Mouse (Mus musculus) spleen, postnatal 14 days (tissue): ENCODE data around the gene Cep170.

Experiments used
- DNase-seq, 2 experiments: peaks; one replicate each; pipeline ENCODE4 v3.0.0; 2021 to 2022; ENCODE audit warnings: low spot score in 2 of 2

Gene Cep170

DNA sequence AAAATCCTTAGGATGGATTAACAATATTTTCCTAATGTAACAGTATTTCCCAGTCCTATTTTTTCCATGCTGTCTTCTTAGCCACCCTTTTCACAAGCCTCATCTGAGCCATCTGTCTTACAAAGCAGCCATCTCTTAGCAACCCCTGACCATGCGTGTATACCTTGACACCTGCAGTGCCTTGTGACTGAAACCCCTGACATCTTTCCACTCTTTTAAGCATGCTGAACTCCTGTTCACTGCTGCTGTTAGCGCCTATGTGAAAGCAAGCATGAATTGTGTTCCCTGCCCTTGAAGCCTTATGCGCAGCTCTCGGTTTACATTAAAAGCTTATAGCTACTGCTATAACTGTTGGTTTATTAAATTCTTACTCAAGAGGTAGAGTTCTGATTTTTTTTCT lies 11.2 kb upstream of the Cep170 start:
- no peak for DNase-seq

DNA sequence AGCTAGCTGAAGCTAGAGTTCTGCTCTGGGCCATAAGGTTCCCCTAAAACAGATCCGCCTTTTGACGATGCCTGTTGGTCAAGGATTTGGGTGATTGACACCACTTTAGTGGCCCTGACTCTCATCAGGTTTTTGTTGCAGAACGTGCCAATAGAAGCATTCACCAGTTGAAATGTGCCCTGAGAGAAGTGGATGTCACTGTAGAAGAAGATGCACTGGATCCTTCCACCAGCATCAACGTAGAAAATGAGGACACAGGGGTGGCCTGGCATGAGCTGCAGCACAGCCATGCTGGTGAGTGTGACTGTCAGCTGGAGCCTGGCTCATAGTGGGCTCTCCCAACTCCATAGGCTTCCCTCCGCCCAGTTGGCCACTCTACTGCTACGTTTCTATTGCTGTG lies 10.7 kb upstream of the Cep170 start:
- no peak for DNase-seq

DNA sequence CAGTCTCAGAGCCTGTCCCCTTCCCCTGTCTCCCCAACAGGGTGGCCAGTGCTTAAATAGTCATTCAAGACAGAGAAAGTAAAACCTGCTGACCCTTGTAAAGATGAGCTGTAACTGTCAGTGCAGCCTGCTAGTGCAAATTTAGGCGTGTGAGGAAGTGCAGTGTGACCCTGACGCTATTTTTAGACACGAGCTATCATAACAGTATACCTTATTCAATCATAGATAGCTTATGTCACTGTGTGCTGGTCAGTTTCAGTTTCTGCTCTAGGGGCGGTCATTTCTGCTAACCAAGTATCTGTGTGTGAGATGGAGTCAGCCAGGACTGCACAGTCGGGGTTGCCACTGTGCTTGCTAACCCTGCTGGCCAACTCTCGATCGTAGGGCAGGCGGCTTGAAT lies 10.0 kb upstream of the Cep170 start:
- DNase-seq: no peak

DNA sequence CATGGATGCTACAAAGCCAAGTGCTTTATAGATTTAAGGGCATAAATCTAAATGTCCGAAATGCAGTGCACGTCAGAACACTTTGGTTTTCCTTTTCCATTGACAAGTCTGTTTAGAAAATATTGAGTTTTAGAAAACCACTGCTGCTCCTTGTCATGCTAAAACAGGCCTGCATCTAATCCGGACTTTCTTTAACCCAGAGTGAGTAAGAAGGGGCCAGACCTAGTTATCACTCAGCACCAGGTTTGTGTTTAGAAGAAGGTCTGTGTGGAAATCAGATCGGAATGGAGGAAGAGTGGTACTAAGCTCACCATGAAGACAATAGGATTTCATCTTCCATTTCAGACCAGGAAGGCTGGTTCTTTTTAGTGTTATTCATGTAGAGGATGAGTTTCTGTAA lies 9.1 kb upstream of the Cep170 start:
- no peak for DNase-seq

DNA sequence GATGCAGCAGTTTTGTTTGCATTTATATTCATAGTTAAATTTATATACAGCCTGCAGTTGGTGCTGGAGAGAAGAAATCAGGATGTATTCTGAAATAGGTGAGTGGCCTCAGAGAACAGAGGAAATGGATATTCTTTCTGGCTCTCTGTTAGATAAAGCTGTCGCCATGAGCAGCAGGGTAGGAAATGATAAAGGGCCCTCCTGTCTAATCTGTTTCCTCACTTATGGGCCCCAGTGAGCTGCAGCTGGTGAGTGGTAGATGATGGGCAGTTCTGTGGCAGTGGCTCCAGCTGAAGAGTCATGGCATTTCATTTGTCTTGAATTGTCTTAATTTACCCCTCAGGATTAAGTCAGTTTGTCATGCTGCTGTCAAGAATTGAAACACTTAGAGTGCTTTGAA lies 8.1 kb upstream of the Cep170 start:
- DNase-seq: no peak

DNA sequence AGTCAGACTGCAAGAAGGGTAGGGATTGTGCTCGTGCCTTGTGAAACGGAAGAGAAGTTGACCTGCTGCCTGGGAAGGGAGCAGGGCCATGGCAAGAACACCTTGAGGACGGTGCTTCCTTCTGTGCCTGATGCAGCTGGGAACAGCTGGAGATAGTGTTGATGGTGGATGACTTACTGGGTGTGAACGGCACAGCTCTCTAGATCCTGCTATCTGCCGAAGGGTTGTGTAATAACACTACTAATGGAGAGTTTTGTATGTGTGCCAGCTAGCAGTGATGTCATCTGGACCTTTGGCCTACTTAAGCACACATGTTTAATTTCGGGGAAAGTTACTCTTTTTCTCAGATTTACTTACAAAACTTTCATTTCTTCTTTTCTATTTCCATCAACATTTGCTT lies 4.9 kb upstream of the Cep170 start:
- no peak for DNase-seq

DNA sequence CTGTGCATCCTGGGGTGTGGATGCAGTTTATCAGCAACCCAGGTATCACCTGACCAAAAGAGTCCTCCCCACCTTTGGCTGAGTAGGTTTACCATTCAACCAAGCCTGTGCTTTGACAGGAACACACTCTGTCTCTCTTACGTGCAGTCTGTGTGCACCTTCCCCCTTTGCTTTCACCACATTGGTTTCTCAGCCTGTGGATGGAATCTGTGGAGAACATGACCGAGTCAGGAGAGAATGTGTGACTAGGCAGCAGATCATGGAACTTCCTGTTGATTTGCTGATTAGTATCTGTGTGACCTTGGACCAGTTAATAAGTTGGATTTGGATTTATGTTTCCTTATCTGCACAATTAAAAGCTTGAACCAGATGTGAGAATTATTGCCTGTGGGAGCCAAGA lies 4.3 kb upstream of the Cep170 start:
- DNase-seq: no peak

DNA sequence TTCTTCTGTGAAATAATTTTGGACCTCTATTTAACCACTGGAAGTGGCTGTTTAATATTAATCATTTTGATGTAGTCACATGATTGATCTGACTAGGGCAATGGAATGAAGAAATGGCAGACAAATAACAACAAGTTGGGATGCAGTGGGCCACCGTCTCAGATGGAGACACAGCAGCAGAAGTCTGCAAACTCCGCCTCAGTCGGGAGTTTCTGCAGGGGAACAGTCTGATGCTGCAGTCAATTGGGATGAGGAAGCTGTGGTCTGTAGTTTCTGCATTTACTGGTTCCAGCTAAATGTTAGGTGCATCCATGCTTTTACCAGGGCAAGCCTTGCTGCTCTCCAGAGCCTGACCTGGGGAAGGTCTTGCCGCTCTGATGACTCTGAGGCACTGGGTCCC lies 2.9 kb upstream of the Cep170 start:
- no peak for DNase-seq

DNA sequence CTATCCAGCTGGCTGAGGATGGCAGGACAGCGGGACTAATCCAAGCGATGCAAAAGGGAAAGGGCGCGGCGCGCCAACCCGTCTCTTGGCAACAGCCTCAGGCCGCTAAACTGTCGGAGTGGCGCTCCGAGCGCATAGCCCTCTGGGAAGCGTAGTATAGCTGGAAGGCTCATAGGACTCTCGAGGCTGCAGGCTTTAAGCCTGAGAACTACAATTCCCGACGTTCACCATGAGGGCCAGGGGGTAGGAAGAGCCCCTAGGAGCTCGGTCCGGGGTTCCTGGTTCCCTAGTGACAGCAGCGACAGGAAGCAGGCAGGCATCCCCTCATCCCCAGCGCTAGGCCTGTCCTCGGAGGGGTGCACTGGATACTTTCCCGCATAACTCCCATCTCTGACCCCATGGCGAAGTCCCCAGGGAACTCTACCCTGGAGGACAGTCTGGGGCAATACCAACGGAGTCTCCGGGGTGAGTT lies 760 bp upstream of the Cep170 start, which contains the start of gene Sdccag8:
Sdccag8 (plus strand) TSS at position 70 of the 472 bp plus-strand sequence.
- peak; percentile 76 to 87 for DNase-seq

DNA sequence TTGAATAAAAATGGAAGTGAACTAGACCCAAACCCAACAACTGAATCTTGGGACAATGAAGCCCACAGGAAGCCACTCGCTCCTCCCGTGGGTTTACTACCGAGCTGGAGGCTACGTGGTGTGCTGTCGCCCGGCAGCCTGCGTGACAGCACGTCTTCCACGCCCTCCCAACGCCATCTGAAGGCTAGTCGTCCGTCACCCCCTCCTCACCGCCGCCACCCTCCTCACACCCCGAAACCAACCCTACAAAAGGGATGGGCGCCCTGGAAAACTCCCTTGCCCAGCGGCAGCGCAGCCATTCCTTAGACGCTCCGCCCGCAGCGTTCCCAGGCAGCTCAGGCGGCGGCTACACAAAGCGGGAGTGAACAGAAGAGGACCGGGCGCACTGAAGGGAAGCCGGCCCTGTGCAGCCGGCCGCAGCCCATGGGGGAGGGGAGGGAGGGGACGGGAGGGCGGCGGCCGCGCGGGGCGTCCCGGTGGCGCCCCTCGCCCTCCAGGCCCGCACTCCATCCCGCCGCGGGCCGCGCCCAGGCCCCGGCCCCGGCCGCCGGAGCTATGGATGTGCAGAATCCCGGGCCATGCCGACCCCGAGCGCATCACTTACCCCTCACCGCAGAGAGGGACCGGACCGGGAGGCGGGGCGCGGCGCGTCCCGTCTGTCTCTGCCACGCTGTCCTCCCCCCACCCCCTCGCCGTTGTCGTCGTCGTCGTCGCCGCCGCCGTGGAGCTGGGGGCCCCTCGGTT lies 403 bp downstream of the Cep170 start:
- peak; percentile 33 to 47 for DNase-seq

DNA sequence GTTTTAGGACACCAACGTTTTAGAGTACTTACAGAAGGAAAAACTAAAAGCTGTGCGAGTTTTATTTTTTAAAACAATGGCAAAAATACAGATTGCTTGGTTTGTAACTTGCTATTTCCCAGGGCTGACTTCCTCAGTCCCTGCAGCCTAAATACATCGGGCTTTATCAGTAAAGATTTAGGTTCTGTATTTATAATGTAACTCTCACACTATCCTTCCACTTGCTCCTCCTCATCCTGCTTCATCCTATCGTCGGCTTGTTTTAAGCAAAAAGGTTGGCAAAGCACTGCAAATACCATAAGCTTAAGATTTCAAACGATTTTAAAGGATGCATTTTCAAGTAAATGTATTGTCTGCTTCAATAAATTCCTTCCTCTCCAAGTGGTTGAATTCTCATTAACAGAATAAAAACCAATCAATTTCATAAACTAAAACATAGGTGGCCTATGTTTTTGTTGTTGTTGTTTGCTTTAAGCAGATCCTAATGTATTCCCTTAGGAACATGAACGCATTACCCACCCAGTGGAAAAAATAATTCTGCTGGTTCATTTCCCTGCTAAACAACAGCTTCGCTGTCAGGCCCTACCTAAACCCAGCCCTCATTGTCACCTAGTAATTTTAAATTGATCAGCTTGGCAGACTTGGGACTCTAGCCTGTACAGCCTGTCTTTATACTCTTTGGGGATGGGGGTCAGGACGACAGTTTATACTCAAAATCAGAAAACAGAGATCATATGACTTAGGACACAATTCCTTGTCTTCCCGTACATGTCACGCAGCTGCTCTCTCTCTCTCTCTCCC lies 1.2 kb downstream of the Cep170 start:
- DNase-seq: no peak

DNA sequence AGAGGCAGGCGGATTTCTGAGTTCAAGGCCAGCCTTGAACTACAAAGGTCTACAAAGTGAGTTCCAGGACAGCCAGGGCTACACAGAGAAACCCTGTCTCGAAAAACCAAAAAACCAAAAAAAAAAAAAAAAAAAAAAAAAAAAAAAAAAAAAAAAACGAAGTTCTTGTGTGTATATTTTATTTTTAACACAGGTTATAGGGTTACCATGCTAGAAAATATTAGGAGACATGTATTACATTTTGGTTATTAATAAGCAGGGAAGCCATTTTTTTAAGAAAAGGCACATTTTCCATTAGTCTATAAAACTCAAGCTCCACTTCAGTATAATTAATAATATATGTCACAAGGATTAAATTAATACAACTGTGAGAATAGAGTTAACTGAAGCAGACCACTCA lies 2.0 kb downstream of the Cep170 start:
- DNase-seq: no peak

DNA sequence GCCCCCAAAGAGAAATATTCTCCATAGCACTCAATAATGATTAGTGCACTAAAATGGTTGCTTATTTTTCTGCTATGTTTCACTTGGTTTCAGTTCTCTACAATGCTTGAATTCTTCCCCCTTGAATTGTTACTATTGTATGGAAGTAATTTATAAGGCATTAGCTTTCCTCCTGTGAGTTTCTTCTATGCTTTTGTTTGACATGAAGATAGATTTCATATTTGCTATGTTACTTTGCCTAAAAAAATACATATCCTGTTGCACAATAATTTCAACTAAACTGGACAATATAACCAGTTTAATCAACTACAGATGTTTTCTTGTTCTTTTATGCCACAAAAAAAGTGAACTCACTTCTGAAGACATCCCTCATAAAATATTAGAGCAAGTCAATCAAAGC lies 3.7 kb downstream of the Cep170 start:
- no peak for DNase-seq

DNA sequence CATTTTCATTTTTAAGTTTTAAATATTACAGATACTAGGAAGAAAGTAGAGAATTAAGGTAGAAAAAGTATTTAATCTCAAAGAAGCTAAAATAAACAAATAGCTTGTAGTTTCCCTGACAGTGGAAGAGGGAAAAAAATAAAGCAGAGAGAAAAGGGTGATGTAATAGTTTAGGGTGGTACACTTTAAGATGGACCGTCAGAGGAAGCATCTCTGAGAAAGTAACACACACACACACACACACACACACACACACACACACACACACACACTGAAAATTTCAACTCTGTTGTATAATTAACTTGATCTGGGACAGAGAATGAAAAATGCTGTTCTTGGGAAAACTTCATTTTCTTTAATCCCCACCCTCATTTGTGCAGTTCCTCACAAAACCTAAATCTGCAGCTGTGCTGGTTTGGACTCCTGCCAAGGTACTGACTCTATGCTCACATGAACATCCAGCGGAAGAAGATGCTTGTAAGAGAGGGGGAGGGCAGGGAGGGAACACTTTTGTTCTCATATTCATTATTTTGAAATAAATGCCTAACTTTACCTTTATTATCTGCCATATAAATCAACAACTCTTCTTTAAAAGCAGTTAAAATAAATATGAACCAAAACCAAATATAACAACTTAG lies 13.0 kb downstream of the Cep170 start:
- peak; percentile 19 to 40 for DNase-seq

DNA sequence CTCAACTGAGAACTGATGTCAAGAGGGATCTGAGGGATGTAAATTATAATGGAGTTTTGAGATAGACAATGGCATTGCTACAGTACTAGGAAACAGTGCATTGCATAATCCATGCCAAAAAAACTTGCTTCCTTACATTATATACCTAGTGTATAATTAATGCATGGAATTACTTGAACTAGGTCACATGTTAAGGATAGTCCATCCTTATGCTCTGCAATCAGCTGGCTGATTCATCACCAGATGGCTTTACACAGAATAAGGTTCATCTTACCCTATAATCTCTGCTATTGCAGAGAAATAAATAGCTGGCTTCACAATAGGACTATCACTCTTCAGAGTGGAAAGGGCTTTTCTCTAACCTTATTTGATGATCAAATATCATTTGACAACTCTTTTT lies 15.2 kb downstream of the Cep170 start:
- no peak for DNase-seq

DNA sequence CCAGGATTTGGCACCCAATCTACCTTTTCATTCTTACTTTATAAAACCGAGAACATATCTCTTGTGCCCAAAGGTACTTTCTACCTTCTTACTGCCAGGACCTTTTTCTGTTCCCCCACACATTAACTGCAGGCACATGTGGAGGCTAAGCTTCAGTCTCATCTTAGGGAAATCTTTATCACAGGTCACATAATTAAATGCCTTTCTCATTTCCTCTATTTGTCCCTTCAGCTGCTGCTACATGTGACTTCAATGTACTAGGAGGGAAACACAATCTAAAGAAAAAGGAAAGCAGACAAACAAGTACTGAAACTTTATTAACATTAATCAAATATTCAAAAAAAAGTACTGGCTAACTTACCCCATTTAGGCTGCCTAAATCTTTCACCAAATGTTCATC lies 21.7 kb downstream of the Cep170 start:
- DNase-seq: no peak

DNA sequence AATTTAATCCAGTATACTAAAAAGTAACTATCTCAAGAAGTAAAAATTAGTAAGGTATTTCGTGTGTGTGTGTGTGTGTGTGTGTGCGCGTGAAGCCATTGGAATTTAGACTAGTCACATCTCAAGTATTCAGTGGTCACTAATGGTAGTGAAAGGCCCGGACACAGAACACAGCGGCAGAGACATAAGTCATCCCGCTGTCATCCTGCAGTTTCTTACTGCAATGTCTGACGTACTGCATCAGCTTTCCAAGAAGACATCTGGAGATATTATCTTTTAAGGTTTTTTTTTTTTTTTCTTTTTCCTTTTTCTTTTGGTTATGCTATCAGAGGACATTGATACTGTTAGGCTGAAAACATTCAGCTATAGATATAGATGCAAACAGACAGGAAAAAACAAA lies 24.5 kb downstream of the Cep170 start:
- no peak for DNase-seq

DNA sequence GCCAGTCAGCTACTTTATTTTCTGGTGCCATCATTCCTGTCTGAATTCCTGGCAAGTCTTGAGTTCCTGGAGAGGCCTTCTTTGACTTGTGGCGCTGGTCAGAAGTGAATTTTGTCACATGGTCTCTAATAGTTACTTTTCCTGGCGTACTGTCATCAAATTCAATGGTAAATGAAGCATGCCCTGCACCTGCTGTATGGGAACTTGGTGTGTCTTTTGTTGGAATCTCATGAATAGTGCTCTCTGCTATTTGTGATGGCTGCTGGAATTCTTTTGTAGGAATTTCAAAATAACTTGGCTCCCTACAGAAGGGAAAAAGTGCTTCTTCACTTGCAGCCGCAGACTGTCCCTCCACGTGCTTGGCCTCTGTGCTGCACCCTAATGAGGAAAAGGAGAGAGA lies 39.3 kb downstream of the Cep170 start:
- no peak for DNase-seq

DNA sequence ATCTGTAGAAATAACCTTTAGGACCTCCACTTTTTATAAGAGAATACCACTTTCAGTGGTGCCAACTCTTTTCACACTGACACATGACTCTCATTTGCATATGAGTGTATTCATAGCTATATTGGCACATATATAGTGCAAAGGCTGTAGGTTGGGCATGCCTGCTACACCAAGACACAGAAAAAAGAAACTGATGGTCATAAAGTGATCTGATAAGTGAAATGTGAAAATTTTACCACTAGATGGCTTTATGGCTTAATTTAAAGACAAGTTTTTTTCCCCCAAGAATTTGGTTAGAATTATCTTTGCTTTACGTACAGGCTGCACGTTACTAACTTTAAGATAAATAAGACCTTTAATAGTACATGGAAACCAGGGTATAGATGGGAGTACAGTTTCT lies 51.6 kb downstream of the Cep170 start:
- no peak for DNase-seq

DNA sequence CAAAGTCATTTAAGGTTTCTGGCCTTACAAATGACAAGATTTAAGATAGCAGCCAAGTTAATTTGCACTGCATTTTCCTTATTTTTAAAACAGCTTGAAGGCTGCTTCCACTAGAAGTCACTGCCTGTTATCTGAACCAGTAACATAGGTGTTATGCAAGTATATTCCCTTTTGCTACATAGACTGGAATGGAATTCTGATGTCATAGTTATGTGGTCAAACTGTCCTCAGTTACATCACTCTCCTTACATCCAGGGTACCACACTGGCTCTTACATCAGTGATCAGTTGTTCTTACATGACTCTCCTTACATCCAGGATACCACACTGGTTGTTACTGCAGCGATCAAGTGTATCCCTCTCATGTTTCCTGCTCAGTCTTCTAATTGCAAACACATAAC lies 53.2 kb downstream of the Cep170 start:
- DNase-seq: no peak

DNA sequence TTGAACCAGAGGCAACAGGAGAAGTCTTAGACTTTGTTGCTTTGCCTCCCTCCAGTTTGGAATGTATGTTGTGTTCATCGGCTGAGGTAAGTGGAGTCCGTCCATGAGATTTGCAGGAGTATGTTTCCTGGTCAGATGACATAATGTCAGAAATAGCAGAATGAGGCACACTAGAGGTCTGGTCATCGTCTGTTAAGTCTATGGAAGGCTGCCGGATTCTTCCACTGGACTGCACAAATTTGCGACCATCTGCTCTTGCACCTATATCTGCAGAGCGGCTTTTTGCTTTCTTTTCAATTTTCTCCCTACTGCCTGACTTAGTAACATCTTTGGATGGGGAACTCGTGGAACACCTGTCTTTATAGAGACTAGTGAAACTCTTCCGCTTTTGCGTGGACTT lies 58.3 kb downstream of the Cep170 start:
- no peak for DNase-seq

DNA sequence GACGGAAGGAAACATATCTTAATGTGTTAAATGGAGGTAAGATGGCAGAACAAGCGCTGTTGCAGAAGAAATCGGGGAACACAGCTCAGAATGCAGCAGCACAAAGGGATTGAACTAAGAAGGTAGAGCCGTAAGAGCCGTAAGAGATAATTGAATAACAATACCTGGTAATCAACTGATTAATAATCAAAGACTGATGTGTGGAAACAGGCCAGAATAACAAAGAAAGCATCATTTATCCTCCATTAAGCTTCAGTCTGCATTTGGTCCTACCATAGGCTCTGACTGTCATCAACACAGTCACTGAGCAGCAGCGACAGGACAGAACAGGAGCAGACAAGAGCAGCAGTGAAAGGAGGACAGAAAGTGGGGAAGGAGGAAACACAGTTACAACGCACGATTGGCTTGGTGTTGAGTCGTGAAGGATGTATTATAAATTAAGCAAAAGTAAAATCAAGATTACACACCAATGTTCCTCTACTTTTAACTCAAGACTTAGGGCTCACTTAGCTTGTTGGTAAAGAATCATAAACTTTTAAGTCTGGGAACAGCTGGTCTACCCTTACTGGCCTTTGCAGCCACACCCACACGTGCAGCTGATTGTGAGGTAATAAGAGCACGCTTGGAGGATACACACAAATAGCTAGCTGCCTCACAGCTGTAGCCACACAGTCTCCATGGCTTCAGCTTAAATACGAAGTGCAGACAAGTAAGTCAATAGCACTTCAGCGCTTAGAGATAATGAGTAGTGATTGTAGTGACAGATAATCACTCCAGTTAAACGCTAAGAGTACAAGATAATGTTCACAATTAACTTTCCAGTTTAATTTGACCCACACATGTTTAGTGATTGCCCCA lies 59.8 kb downstream of the Cep170 start:
- DNase-seq: no peak
